Mouse (Mus musculus) thymus, postnatal 14 days (tissue): ENCODE measurements around the gene Cldn11.
A peak's percentile ranks its signal among the peaks of the same experiment; 100 is the strongest.
"Not testable (repeated sequence)": the region's sequence is repeated elsewhere in the genome, so short reads cannot be mapped to it uniquely, and the experiment has no call there.

ENCODE experiments used
- DNase-seq: peaks from one replicate; pipeline ENCODE4 v3.0.0; 2021

The Cldn11 gene

DNA sequence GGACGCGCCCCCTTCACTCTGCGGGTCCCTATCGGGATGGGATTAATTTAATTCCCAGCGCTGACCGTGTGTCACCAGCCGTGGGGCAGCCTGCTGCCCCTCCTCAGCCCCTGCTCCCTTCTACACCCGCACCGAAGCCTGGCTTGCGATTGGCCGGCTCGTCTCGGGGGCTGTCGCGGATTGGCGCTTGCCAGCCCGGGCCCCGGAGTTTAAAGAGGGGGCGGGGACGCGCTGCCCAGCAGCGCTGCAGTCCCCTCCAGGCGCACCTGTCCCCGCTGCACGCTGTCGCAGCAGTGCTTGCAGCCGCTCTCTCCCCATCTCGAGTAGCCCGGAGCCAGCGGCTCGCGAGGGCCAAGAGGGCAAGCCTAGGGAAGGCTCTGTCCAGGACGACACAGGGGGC, at the start of gene Cldn11:
Gene Cldn11 (plus strand): TSS at position 215 of the 400 bp plus-strand sequence.
- DNase-seq, result peak; percentile 53

GRCm38 (mm10) chr3:31100026-31100425, 49.7 kb upstream of the Cldn11 start:
- DNase-seq, result no peak

DNA sequence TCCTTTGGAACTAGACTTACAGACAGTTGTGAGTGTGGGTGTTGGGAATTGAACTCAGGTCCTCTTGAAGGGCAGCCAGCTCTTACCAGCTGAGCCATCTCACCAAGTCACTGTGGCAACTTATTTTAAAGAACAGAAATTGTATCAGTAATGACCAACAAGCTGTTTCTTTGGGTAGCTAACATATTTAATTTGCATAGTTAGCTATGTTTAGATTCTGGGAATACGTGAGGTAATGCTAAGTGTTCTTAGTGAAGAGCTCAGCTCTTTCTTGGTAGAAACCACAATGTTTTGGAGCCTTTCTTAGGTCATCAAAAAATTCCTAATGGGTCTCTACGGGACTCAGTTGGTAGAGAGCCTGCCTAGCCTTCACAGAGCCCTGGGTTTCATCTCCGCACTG, 48.9 kb upstream of the Cldn11 start:
- no peak for DNase-seq

DNA sequence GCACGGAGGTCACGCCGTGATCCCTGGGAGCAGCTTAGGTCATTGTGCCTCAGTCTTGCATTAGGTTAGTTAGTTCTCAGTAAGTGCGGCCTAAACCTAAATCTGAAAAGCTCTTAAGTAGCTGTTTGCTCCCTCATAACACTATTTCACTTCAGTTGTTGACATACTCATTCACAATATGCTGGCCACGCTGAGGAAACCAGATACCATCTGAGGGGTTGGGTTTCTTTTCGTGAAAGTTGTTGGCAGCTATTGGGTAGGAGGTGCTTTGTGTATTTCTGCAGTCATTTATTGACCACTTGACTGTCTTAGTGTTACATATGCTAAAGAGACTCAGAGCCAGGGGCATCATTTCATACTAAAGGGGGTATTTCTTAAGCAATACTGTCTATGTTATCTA, 44.8 kb upstream of the Cldn11 start:
- no peak for DNase-seq

DNA sequence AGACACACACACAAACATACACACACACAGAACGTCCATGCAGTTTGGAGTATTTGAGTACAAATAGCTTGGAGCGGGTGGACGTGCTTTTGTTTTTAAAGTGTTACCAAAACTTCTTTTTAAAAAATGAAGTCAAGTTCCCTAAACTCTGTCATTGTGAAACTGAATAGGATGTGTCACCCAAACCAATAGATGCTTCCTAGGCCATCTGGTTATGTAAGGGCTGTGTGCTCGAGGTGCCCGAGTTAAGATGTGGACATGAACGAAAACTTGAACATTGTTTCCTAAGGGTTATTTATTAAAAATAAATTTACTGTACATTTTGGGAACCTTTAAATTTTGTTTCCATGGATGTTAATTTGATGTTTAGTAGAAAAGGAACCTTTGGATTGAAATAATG, 43.1 kb upstream of the Cldn11 start:
- no peak for DNase-seq

GRCm38 (mm10) chr3:31107674-31108073, 42.0 kb upstream of the Cldn11 start:
- no peak for DNase-seq

DNA sequence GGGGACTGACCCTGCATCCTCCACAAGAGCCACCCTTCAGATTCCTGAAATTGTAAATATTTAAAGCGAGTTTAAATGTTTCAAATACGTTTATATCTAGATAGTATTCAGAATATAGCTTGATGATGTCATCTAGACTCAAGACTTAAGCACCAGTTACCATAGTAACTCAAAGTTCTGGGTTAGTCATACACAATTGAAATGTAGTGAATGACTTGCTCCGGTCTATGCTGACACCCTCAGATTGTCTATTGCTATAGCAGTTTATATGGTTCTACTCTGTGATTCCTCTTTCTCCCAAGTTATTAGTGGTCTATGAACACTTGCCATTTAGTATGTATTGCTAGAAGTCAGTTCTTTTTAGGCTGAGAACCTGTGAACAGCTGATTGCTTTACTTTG, 40.6 kb upstream of the Cldn11 start:
- DNase-seq, result no peak

GRCm38 (mm10) chr3:31123098-31123497, 26.6 kb upstream of the Cldn11 start:
- no peak for DNase-seq

DNA sequence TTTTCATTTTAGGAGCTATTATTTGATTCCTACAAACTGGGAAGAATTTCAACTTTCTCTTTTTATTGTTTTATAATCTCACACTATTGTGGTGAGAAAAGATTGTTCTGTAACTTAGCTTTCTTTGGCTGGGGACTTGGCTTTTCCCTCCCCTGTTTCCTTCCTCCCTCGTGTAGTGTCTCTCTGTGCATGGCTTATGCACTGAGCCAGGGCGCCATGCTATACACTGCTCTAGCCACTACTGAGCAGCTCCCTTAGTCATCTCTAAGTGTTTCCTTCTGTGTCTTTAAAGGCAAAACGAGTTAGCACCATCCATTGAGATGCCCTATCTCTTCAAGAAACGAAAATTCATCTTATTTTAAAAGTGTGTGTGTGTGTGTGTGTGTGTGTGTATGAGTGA, 23.4 kb upstream of the Cldn11 start:
- DNase-seq, result no peak

- no peak for DNase-seq
These were observed 22.9 kb upstream of the Cldn11 start for GRCm38 (mm10) chr3:31126848-31127247.

DNA sequence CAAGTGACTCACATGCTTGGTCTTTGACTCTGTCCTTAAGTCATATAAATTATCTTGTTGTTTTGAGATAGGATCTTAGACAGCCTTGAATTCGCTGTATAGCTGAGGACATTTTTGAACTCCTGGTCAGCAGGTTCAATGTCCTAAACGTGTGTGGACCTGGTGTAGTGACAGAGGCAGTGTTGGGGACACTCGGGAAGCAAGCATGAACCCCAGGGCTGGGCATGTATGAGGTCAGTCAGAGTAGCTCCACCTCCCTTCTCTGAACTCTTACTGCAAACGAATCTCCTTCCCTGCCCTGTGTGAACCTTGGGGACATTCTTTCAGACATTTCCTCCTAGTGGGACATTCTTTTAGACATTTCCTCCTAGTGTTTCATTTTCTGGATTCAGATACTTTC, 20.0 kb upstream of the Cldn11 start:
- DNase-seq, result no peak

DNA sequence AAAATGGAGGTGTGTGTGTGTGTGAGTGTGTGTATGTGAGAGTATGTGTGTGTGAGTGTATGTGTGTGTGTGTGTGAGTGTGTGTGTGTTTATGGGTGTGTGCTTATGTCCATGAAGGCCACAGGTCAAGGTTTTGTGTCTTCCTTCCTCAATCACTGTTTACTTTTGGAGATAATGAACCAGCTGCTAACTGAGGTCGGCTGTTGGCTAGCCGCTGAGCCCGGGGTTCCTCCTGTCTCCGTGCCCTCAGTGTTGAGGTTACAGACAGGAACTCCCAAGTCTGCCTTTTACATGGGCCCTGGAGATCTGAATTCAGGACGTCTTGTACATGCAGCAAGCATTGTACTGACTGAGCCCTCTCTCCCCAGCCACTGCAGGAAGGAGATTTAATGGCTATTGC, 16.1 kb upstream of the Cldn11 start:
- no peak for DNase-seq

GRCm38 (mm10) chr3:31134246-31134645, 15.5 kb upstream of the Cldn11 start:
- no peak for DNase-seq

- no peak for DNase-seq
These were observed 15.0 kb upstream of the Cldn11 start for GRCm38 (mm10) chr3:31134696-31135095.

GRCm38 (mm10) chr3:31136591-31136990, 13.1 kb upstream of the Cldn11 start:
- DNase-seq, result not testable (repeated sequence)

DNA sequence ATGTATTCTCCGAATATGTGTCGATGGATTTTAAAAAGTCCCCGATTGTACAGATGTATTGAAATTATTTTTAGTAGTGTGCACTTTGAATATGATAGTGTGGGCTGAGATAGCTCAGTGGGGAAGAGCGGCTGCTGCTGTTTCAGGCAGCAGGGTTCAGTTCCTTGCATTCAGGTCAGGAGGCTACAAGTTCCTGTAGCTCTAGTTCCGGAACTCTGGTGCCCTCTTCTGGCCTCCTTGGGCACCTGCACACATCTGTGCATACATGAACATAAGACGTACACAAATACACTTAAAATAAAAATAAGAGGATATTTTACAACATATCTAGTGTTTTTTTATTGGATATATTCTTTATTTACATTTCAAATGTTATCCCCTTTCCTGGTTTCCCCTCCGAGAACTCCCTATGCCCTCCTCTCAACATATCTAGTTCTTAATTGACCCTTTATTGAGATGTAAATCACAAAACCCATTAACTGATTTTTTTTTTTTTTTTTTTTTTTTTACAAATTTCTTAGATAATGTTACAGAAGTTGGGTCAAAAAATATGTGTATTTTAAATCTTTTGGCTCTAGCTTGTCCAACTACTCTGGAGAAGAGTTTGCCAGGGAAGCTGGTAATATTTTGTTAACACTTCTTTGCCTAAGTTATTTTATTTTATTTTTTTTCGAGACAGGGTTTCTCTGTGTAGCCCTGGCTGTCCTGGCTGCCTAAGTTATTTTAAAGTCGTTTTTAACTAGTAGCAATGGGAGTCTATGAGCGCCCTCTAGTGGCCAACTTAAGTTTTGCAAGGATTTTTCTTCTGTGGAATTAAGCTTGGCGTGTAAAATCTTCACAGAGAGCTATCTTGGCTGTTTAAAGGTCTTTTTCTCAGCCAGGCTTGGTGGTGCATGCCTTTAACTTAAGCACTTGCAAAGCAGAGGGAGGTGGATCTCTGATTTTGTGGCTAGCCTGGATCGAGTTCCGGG, 11.0 kb upstream of the Cldn11 start:
- DNase-seq, result peak; percentile 76

- DNase-seq, result no peak
These were observed 8.1 kb upstream of the Cldn11 start for GRCm38 (mm10) chr3:31141621-31142020.

DNA sequence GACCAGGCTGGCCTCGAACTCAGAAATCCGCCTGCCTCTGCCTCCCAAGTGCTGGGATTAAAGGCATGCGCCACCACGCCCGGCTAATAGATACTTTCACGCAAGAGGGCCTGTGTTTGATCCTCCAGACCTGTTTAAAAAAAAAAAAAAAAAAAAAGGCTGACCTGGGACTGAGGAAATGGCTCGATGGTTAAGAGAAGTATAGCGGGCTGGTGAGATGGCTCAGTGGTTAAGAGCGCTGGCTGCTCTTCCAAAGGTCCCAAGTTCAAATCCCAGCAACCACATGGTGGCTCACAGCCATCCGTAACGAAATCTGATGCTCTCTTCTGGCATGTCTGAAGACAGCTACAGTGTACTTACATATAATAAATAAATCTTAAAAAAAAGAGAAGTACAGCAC, 4.5 kb upstream of the Cldn11 start:
- DNase-seq, result not testable (repeated sequence)

DNA sequence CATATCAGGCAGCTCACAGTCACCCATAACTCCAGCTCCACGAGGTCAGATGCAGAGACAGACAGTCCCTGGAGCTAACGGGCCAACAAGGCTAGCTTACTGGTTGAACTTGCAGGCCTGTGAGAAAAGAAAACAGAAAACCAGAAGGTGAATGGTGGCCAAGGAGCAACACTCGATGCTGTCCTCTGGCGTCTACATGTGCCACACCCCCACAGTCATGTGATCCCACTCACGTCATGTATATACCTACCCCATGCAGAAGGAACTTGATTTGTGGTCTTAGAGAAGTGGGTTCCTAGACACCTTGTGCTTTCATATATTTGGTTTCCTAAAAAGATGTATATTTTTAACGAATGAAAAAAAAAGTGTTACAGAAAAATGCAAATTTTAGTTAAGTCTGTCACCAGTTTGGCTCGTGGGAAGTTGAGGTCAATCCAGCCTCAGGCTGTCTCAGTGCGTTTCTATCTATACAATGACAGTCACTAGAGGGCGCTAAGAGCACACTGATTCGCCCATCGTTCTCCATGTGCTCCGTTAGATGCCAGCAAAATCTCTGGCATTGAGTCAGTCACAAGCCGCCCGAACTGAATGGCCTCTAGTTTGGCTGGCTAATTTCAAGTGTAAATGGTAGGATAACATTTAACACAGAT, 4.0 kb upstream of the Cldn11 start:
- peak; percentile 55 for DNase-seq

- no peak for DNase-seq
These were observed 1.1 kb upstream of the Cldn11 start for GRCm38 (mm10) chr3:31148595-31148994.

GRCm38 (mm10) chr3:31152108-31152507, 2.4 kb downstream of the Cldn11 start:
- DNase-seq, result no peak

DNA sequence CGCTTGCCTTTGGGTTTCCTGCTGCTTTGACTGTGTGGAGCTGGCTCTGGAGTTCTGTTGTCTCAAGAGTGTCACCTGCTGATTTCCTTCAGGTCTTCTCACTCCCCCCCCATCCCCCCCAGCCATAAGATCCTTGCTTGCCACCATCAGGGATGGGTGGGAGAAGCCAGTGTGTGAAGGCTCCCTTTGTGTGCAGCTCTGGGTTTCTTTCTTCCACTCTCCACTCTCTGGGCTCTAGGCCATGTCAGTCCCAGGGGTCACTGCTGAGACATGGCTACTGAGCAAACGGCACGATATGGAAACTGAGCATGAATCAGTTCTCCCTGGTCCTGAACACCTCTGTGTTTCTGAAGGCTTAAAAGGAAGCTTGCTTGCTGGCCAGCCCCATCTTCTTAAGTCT, 6.4 kb downstream of the Cldn11 start:
- no peak for DNase-seq

GRCm38 (mm10) chr3:31157776-31158175, 8.1 kb downstream of the Cldn11 start:
- no peak for DNase-seq

GRCm38 (mm10) chr3:31160046-31160445, 10.3 kb downstream of the Cldn11 start:
- no peak for DNase-seq
